Mouse (Mus musculus) liver, postnatal 0 days (tissue): ENCODE data around the gene Camta1.

ENCODE experiments used
- CTCF ChIP-seq: sonication (generic); IDR thresholded peaks from 2 replicates; pipeline ENCODE4 v1.5.1; 2016; ENCODE audit warnings: antibody characterized with exemption, low read depth
- EP300 ChIP-seq: IDR thresholded peaks from 2 replicates; pipeline ENCODE4 v1.6.1; 2016; ENCODE audit warnings: antibody characterized with exemption, low read depth, mild to moderate bottlenecking

DNA sequence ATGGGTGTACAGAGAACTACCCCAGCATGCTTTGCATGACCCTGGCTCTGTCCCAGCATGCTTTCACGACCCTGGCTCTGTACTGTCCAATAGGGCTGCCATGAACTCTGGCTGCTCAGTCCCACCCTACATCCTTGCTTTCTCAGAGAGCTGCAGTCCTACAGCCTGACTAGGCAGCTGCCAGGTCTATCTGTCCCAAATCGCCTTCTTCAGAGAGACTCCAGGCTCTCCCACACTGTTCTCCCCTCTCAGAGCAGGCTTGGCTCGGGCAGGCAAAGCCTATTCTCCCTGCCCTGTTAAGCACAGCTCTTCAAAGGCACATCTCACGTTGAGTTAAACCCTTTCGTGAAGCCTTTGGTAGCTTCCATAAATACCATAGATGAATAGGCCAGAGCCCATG, 317.5 kb downstream of the Camta1 start:
- TF ChIP-seq EP300 (no peak), CTCF (no peak)
